Mouse (Mus musculus): ENCODE data around the gene Dcaf5. TPM values are rescaled to one million over a fixed set of nuclear protein-coding genes. Genes with fewer than 3 reads are reported as not detected.
A peak's percentile ranks its signal among the peaks of the same experiment; 100 is the strongest.

Dcaf5 gene
- polyA plus RNA-seq, 1 experiment from 2014 or later: 12.9 TPM

GRCm38 (mm10) chr12:80394045-80394444, 42.4 kb downstream of the Dcaf5 start:
- 92% methylated on average over 2 of the region's 2 CpGs for WGBS
- Histone ChIP-seq H3K27me3 (ENCODE audit: control insufficient read depth, insufficient read depth, low read length) (no peaks in the 10 kb centered on the region), H3K4me2 (no peak overlapping the region), H3K36me3 (ENCODE audit: control insufficient read depth, insufficient read depth, low read length) (peaks cover 18% of the 10 kb centered on the region), H3K9me3 (ENCODE audit: control insufficient read depth, low read length) (no peaks in the 10 kb centered on the region), H3K27ac (ENCODE audit: low read depth, low read length) (no peak overlapping the region), H3K4me1 (ENCODE audit: control insufficient read depth, insufficient read depth, low read length) (no peaks in the 10 kb centered on the region), H3K4me3 (ENCODE audit: low read depth, low read length) (no peak overlapping the region), H3K9ac (ENCODE audit: low read length) (no peak overlapping the region)
- ATAC-seq (ENCODE audit: low FRiP score) (no peak), DNase-seq (ENCODE audit: low spot score, missing footprints) (no peak)

DNA sequence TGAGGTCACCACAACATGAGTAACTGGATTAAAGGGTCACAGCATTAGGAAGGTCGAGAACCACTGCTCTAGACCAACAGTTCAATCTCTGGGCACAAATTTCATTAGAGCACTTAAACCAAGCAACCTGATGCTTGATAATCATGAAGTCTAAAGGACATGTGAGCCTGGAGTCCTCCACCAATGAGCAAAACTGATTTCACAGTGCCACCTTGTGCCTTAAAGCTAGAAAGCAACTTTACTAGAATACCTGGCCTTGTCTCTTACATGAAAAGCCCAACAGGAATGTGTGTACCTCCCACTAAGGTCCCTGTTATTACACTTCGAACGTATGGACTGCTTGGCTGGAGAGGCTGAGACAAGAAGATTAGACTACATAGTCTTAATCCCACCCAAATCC, 47.0 kb downstream of the Dcaf5 start:
- DNase-seq (ENCODE audit: low spot score, missing footprints) (no peak), ATAC-seq (ENCODE audit: low FRiP score) (no peak)
- Histone ChIP-seq H3K27ac (ENCODE audit: low read depth, low read length) (no peak overlapping the region), H3K27me3 (ENCODE audit: control insufficient read depth, insufficient read depth, low read length) (no peaks in the 10 kb centered on the region), H3K4me3 (ENCODE audit: low read depth, low read length) (no peak overlapping the region), H3K4me1 (ENCODE audit: control insufficient read depth, insufficient read depth, low read length) (no peaks in the 10 kb centered on the region), H3K4me2 (no peak overlapping the region), H3K9ac (ENCODE audit: low read length) (no peak overlapping the region), H3K9me3 (ENCODE audit: control insufficient read depth, low read length) (no peaks in the 10 kb centered on the region), H3K36me3 (ENCODE audit: control insufficient read depth, insufficient read depth, low read length) (no peaks in the 10 kb centered on the region)
- 72% methylated on average over 3 of the region's 3 CpGs for WGBS

GRCm38 (mm10) chr12:80387326-80387725, 49.1 kb downstream of the Dcaf5 start:
- WGBS: 92% methylated on average over 5 of the region's 5 CpGs
- Histone ChIP-seq H3K9me3 (ENCODE audit: control insufficient read depth, low read length) (no peaks in the 10 kb centered on the region), H3K36me3 (ENCODE audit: control insufficient read depth, insufficient read depth, low read length) (no peaks in the 10 kb centered on the region), H3K9ac (ENCODE audit: low read length) (no peak overlapping the region), H3K27me3 (ENCODE audit: control insufficient read depth, insufficient read depth, low read length) (no peaks in the 10 kb centered on the region), H3K4me3 (ENCODE audit: low read depth, low read length) (no peak overlapping the region), H3K4me2 (no peak overlapping the region), H3K27ac (ENCODE audit: low read depth, low read length) (no peak overlapping the region), H3K4me1 (ENCODE audit: control insufficient read depth, insufficient read depth, low read length) (no peaks in the 10 kb centered on the region)
- DNase-seq (ENCODE audit: low spot score, missing footprints) (no peak), ATAC-seq (ENCODE audit: low FRiP score) (no peak)

DNA sequence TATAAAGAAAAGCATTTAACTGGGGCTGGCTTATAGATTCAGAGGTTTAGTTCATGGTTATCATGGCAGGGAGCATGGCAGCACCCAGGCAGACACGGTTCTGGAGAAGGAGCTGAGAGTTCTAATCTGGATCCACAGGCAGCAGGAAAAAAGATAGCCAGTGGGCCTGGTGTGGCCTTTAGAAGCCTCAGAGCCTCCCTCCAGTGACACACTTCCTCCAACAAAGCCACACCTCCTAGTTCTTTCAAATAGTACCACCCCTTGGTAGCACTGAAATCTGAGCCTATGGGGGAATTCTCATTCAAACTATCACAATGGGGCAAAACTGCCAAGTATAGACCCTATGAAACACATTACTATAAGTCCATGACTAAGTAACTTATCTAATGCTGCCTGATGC, 51.0 kb downstream of the Dcaf5 start:
- Histone ChIP-seq H3K4me2 (no peak overlapping the region), H3K27me3 (ENCODE audit: control insufficient read depth, insufficient read depth, low read length) (no peaks in the 10 kb centered on the region), H3K36me3 (ENCODE audit: control insufficient read depth, insufficient read depth, low read length) (no peaks in the 10 kb centered on the region), H3K9me3 (ENCODE audit: control insufficient read depth, low read length) (no peaks in the 10 kb centered on the region), H3K4me1 (ENCODE audit: control insufficient read depth, insufficient read depth, low read length) (no peaks in the 10 kb centered on the region), H3K9ac (ENCODE audit: low read length) (no peak overlapping the region), H3K27ac (ENCODE audit: low read depth, low read length) (no peak overlapping the region), H3K4me3 (ENCODE audit: low read depth, low read length) (no peak overlapping the region)
- ATAC-seq (ENCODE audit: low FRiP score) (no peak), DNase-seq (ENCODE audit: low spot score, missing footprints) (no peak)
- WGBS: 90% methylated on average over 1 of the region's 1 CpGs

GRCm38 (mm10) chr12:80383478-80383877, 52.9 kb downstream of the Dcaf5 start:
- no peak overlapping the region for H3K27ac ChIP-seq (ENCODE audit: low read depth, low read length)
- ATAC-seq (ENCODE audit: low FRiP score) (no peak), DNase-seq (ENCODE audit: low spot score, missing footprints) (no peak)
- H3K36me3 ChIP-seq (ENCODE audit: control insufficient read depth, insufficient read depth, low read length): no peaks in the 10 kb centered on the region
- H3K4me3 ChIP-seq (ENCODE audit: low read depth, low read length): no peak overlapping the region
- H3K27me3 ChIP-seq (ENCODE audit: control insufficient read depth, insufficient read depth, low read length): no peaks in the 10 kb centered on the region
- H3K9me3 ChIP-seq (ENCODE audit: control insufficient read depth, low read length): no peaks in the 10 kb centered on the region
- no peak overlapping the region for H3K4me2 ChIP-seq
- WGBS: 88% methylated on average over 8 of the region's 8 CpGs
- H3K9ac ChIP-seq (ENCODE audit: low read length): no peak overlapping the region
- H3K4me1 ChIP-seq (ENCODE audit: control insufficient read depth, insufficient read depth, low read length): no peaks in the 10 kb centered on the region

DNA sequence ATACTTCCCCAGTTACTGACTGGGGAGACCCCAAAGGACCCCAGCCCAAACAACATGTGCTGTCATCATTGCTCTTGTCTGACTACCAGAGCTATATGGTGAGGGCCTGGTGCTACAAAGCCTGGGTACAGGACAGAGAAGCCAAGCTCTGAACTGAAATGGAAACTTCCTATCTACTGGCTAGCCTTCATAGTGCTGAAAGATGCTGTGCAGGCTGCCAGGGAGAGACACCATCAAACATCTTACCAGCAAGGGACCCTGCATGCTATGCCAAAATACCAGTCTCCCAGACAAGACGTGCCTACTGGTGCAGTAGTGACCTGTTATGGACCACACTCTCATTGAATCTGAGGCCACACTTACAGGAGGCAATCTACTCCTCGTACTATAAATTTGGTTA, 53.6 kb downstream of the Dcaf5 start:
- DNase-seq (ENCODE audit: low spot score, missing footprints): no peak
- WGBS: 96% methylated on average over 2 of the region's 2 CpGs
- H3K4me2 ChIP-seq: no peak overlapping the region
- H3K9ac ChIP-seq (ENCODE audit: low read length): no peak overlapping the region
- no peak overlapping the region for H3K4me3 ChIP-seq (ENCODE audit: low read depth, low read length)
- H3K27ac ChIP-seq (ENCODE audit: low read depth, low read length): no peak overlapping the region
- no peaks in the 10 kb centered on the region for H3K9me3 ChIP-seq (ENCODE audit: control insufficient read depth, low read length)
- no peak for ATAC-seq (ENCODE audit: low FRiP score)
- H3K4me1 ChIP-seq (ENCODE audit: control insufficient read depth, insufficient read depth, low read length): no peaks in the 10 kb centered on the region
- no peaks in the 10 kb centered on the region for H3K27me3 ChIP-seq (ENCODE audit: control insufficient read depth, insufficient read depth, low read length)
- no peaks in the 10 kb centered on the region for H3K36me3 ChIP-seq (ENCODE audit: control insufficient read depth, insufficient read depth, low read length)

DNA sequence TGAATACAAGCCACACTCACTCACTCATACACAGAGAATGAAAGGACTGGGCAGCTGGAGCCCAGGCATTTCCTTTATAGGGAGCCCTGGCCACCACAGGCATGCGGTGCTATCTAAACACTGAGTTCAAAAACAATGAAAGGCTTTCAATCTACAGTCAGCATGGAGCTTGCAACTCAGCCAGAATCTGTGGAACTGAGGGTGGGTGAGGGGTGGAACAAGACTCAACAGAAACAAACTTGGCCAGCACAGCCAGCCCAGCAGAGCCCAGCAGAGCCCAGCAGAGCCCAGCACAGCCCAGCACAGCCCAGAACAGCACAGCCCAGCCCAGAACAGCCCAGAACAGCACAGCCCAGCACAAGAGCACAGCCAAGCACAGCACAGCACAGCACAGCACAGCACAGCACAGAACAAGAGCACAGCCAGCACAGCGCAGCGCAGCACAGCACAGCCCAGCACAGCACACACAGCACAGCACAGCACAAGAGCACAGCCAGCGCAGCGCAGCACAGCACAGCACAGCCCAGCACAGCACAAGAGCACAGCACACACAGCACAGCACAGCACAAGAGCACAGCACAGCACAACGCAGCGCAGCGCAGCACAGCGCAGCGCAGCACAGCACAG, 56.5 kb downstream of the Dcaf5 start:
- H3K27ac ChIP-seq (ENCODE audit: low read depth, low read length): no peak overlapping the region
- whole genome bisulfite sequencing: 90% methylated on average over 10 of the region's 10 CpGs
- H3K9me3 ChIP-seq (ENCODE audit: control insufficient read depth, low read length): no peaks in the 10 kb centered on the region
- DNase-seq (ENCODE audit: low spot score, missing footprints) (no peak), ATAC-seq (ENCODE audit: low FRiP score) (peak; percentile 40; the same call in 1 of the 2 replicates)
- no peak overlapping the region for H3K4me3 ChIP-seq (ENCODE audit: low read depth, low read length)
- no peaks in the 10 kb centered on the region for H3K4me1 ChIP-seq (ENCODE audit: control insufficient read depth, insufficient read depth, low read length)
- no peak overlapping the region for H3K4me2 ChIP-seq
- H3K9ac ChIP-seq (ENCODE audit: low read length): no peak overlapping the region
- no peaks in the 10 kb centered on the region for H3K27me3 ChIP-seq (ENCODE audit: control insufficient read depth, insufficient read depth, low read length)
- 0 out of 2 replicates have a peak, but pooled peaks cover 5% of the 10 kb centered on the region for H3K36me3 ChIP-seq (ENCODE audit: control insufficient read depth, insufficient read depth, low read length)

DNA sequence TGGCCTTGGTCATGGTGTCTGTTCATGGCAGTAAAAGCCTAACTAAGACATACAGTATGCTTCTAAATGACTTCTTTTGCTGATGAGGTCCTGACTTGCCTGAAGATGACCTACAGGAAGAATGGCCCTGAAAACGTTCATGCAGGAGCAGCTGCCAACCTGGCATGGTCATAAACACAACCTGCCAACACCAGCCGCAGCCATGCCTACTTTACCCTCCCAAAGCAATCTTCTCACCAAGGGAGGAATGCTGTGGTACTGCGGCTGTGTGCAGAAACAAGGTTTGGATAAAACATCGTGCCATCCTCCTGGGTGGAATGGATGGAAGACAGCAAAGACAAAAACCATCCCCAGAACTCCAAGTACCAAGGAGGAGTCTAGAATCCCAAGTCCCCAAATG, 57.0 kb downstream of the Dcaf5 start:
- Histone ChIP-seq H3K4me1 (ENCODE audit: control insufficient read depth, insufficient read depth, low read length) (no peaks in the 10 kb centered on the region), H3K27ac (ENCODE audit: low read depth, low read length) (no peak overlapping the region), H3K4me2 (no peak overlapping the region), H3K27me3 (ENCODE audit: control insufficient read depth, insufficient read depth, low read length) (no peaks in the 10 kb centered on the region), H3K36me3 (ENCODE audit: control insufficient read depth, insufficient read depth, low read length) (0 out of 2 replicates have a peak, but pooled peaks cover 5% of the 10 kb centered on the region), H3K4me3 (ENCODE audit: low read depth, low read length) (no peak overlapping the region), H3K9me3 (ENCODE audit: control insufficient read depth, low read length) (no peaks in the 10 kb centered on the region), H3K9ac (ENCODE audit: low read length) (no peak overlapping the region)
- DNase-seq (ENCODE audit: low spot score, missing footprints) (no peak), ATAC-seq (ENCODE audit: low FRiP score) (no peak)
- WGBS: 81% methylated on average over 4 of the region's 4 CpGs

GRCm38 (mm10) chr12:80377604-80378003, 58.8 kb downstream of the Dcaf5 start:
- Histone ChIP-seq H3K9ac (ENCODE audit: low read length) (no peak overlapping the region), H3K4me1 (ENCODE audit: control insufficient read depth, insufficient read depth, low read length) (no peaks in the 10 kb centered on the region), H3K27me3 (ENCODE audit: control insufficient read depth, insufficient read depth, low read length) (no peaks in the 10 kb centered on the region), H3K36me3 (ENCODE audit: control insufficient read depth, insufficient read depth, low read length) (0 out of 2 replicates have a peak, but pooled peaks cover 5% of the 10 kb centered on the region), H3K4me3 (ENCODE audit: low read depth, low read length) (no peak overlapping the region), H3K27ac (ENCODE audit: low read depth, low read length) (no peak overlapping the region), H3K4me2 (no peak overlapping the region), H3K9me3 (ENCODE audit: control insufficient read depth, low read length) (no peaks in the 10 kb centered on the region)
- no peak for DNase-seq (ENCODE audit: low spot score, missing footprints)
- 52% methylated on average over 1 of the region's 1 CpGs for WGBS
- no peak for ATAC-seq (ENCODE audit: low FRiP score)

Measured in midbrain, embryonic 11.5 days (tissue).